ENCODE assay signal across 13 mouse cellular contexts in genomic region chr4:129823216-129823810, GRCm38 (mm10). TPM values are rescaled to one million over a fixed set of nuclear protein-coding genes. Genes with fewer than 3 reads are reported as not detected.
DNase-seq lines count a peak whose midpoint lies in the region; ATAC-seq and TF ChIP-seq lines count a peak whose summit lies in the region.
"Had no signal": no experiment of that assay in that cellular context is flagged by ENCODE, and none has a peak within 500 bp of the region (broad histone marks: within the 10 kb centered on the region; RNA-seq: fewer than 3 reads in every experiment).

No protein-coding gene starts in this region.

- peaks cover 19 to 70% of the 10 kb centered on the region in 2 experiments for H3K4me1 ChIP-seq in heart, embryonic 14.5 days (ENCODE audit: control insufficient read depth in 2 of 2, insufficient read depth in 2 of 2, low read length in 2 of 2)
- H3K4me1 ChIP-seq in stomach, embryonic 14.5 days (ENCODE audit: control insufficient read depth, insufficient read depth, low read length), result peaks cover 34% of the 10 kb centered on the region
- peaks cover 9% of the 10 kb centered on the region for H3K4me1 ChIP-seq in stomach, postnatal 0 days (replicated peaks; ENCODE audit: control insufficient read depth, insufficient read depth)
- peaks cover 48% of the 10 kb centered on the region for H3K4me1 ChIP-seq in limb, embryonic 12.5 days (replicated peaks)
- H3K4me1 ChIP-seq in stomach, embryonic 16.5 days (ENCODE audit: control insufficient read depth, insufficient read depth, low read length), result peaks cover 44% of the 10 kb centered on the region
- peaks cover 18% of the 10 kb centered on the region for H3K4me1 ChIP-seq in midbrain, embryonic 11.5 days (ENCODE audit: control insufficient read depth, insufficient read depth, low read length)

- H3K9me3 ChIP-seq in heart, embryonic 14.5 days (ENCODE audit: control insufficient read depth, low read length), result no peaks in the 10 kb centered on the region
- H3K9me3 ChIP-seq in stomach, embryonic 14.5 days (ENCODE audit: control insufficient read depth, low read depth, low read length), result no peaks in the 10 kb centered on the region
- H3K9me3 ChIP-seq in stomach, postnatal 0 days (ENCODE audit: control insufficient read depth, low read length), result no peaks in the 10 kb centered on the region
- no peaks in the 10 kb centered on the region for H3K9me3 ChIP-seq in limb, embryonic 12.5 days
- no peaks in the 10 kb centered on the region for H3K9me3 ChIP-seq in stomach, embryonic 16.5 days (replicated peaks; ENCODE audit: control insufficient read depth, low read length)
- H3K9me3 ChIP-seq in midbrain, embryonic 11.5 days (ENCODE audit: control insufficient read depth, low read length), result no peaks in the 10 kb centered on the region
- H3K9me3 ChIP-seq: forebrain, embryonic 12.5 days; hindbrain, embryonic 15.5 days had no signal

- H3K4me2 ChIP-seq in heart, embryonic 14.5 days (ENCODE audit: low read length), result peak overlapping the region; percentile 84
- H3K4me2 ChIP-seq in stomach, embryonic 14.5 days (replicated peaks; ENCODE audit: low read depth, low read length), result 0 out of 2 replicates have a peak overlapping the region, but pooled peaks have one; percentile 10
- no peak overlapping the region for H3K4me2 ChIP-seq in stomach, postnatal 0 days (replicated peaks; ENCODE audit: low read depth)
- H3K4me2 ChIP-seq in limb, embryonic 12.5 days, result peak overlapping the region; percentile 58; the same call in 1 of the 2 replicates
- peak overlapping the region; percentile 63 for H3K4me2 ChIP-seq in stomach, embryonic 16.5 days (ENCODE audit: low read depth, low read length)
- no peak overlapping the region for H3K4me2 ChIP-seq in midbrain, embryonic 11.5 days

- ATAC-seq in heart, embryonic 14.5 days (ENCODE audit: insufficient number of reproducible peaks, insufficient read depth, low FRiP score, low read depth), result no peak
- no peak for ATAC-seq in stomach, embryonic 14.5 days (ENCODE audit: insufficient number of reproducible peaks, insufficient read depth, low FRiP score, low read depth)
- ATAC-seq in stomach, postnatal 0 days (ENCODE audit: low FRiP score, low TSS enrichment), result no peak
- ATAC-seq in limb, embryonic 12.5 days (ENCODE audit: insufficient number of reproducible peaks, insufficient read depth, low FRiP score, low TSS enrichment, low read depth), result no peak
- ATAC-seq in stomach, embryonic 16.5 days (ENCODE audit: insufficient read depth, low FRiP score), result no peak
- ATAC-seq in midbrain, embryonic 11.5 days (ENCODE audit: low FRiP score), result no peak
- ATAC-seq: activated CD4-positive, CD25-positive, alpha-beta regulatory T cell, adult 4 months had no signal

- H3K9ac ChIP-seq in heart, embryonic 14.5 days (ENCODE audit: low read length), result no peak overlapping the region
- no peak overlapping the region for H3K9ac ChIP-seq in stomach, embryonic 14.5 days (replicated peaks; ENCODE audit: low read depth, low read length)
- H3K9ac ChIP-seq in stomach, postnatal 0 days (ENCODE audit: low read length), result no peak overlapping the region
- no peak overlapping the region for H3K9ac ChIP-seq in limb, embryonic 12.5 days (replicated peaks)
- no peak overlapping the region for H3K9ac ChIP-seq in stomach, embryonic 16.5 days (ENCODE audit: low read length)
- H3K9ac ChIP-seq in midbrain, embryonic 11.5 days (ENCODE audit: low read length), result no peak overlapping the region
- H3K9ac ChIP-seq: hindbrain, embryonic 15.5 days had no signal

- no peak overlapping the region for H3K27ac ChIP-seq in heart, embryonic 14.5 days (replicated peaks in 1 of 2; ENCODE audit: control insufficient read depth in 1 of 2, insufficient read depth in 1 of 2, low read depth in 2 of 2, low read length in 2 of 2)
- H3K27ac ChIP-seq in stomach, embryonic 14.5 days (ENCODE audit: low read length), result 0 out of 2 replicates have a peak overlapping the region, but pooled peaks have one; percentile 6
- no peak overlapping the region; the same call in 1 of the 2 replicates for H3K27ac ChIP-seq in stomach, postnatal 0 days (replicated peaks)
- H3K27ac ChIP-seq in limb, embryonic 12.5 days, result no peak overlapping the region
- H3K27ac ChIP-seq in stomach, embryonic 16.5 days (ENCODE audit: low read length), result peak overlapping the region; percentile 27
- no peak overlapping the region for H3K27ac ChIP-seq in midbrain, embryonic 11.5 days (ENCODE audit: low read depth, low read length)
- H3K27ac ChIP-seq: forebrain, embryonic 12.5 days; hindbrain, embryonic 15.5 days; layer of hippocampus, adult 2 months had no signal

- H3K4me3 ChIP-seq in heart, embryonic 14.5 days (ENCODE audit: control insufficient read depth in 1 of 2, insufficient read depth in 1 of 2, low read depth in 1 of 2, low read length in 2 of 2), result no peak overlapping the region
- no peak overlapping the region for H3K4me3 ChIP-seq in stomach, embryonic 14.5 days (ENCODE audit: low read depth, low read length)
- no peak overlapping the region for H3K4me3 ChIP-seq in stomach, postnatal 0 days (ENCODE audit: low read depth, low read length)
- no peak overlapping the region for H3K4me3 ChIP-seq in limb, embryonic 12.5 days (replicated peaks)
- no peak overlapping the region for H3K4me3 ChIP-seq in stomach, embryonic 16.5 days (replicated peaks; ENCODE audit: low read length)
- H3K4me3 ChIP-seq in midbrain, embryonic 11.5 days (ENCODE audit: low read depth, low read length), result no peak overlapping the region
- H3K4me3 ChIP-seq: forebrain, embryonic 12.5 days; hindbrain, embryonic 15.5 days; layer of hippocampus, adult 2 months had no signal

- no peak for DNase-seq in heart, adult 18-20 months
- no peak for DNase-seq in stomach, postnatal 0 days (ENCODE audit: low spot score)
- no peak for DNase-seq in adrenal gland, adult 2 months
- DNase-seq in midbrain, embryonic 11.5 days (ENCODE audit: low spot score, missing footprints), result no peak
- DNase-seq: gastrocnemius, postnatal 25 days had no signal

- no peaks in the 10 kb centered on the region for H3K36me3 ChIP-seq in heart, embryonic 14.5 days (ENCODE audit: control insufficient read depth, insufficient read depth, low read length)
- H3K36me3 ChIP-seq in stomach, embryonic 14.5 days (ENCODE audit: control insufficient read depth, insufficient read depth, low read length), result no peaks in the 10 kb centered on the region
- H3K36me3 ChIP-seq in stomach, postnatal 0 days (ENCODE audit: control insufficient read depth, insufficient read depth, low read length), result no peaks in the 10 kb centered on the region
- no peaks in the 10 kb centered on the region for H3K36me3 ChIP-seq in limb, embryonic 12.5 days
- H3K36me3 ChIP-seq in stomach, embryonic 16.5 days (ENCODE audit: control insufficient read depth, insufficient read depth, low read length), result no peaks in the 10 kb centered on the region
- no peaks in the 10 kb centered on the region for H3K36me3 ChIP-seq in midbrain, embryonic 11.5 days (ENCODE audit: control insufficient read depth, insufficient read depth, low read length)
- H3K36me3 ChIP-seq: forebrain, embryonic 12.5 days; hindbrain, embryonic 15.5 days had no signal

- no peaks in the 10 kb centered on the region for H3K27me3 ChIP-seq in heart, embryonic 14.5 days (ENCODE audit: control insufficient read depth, insufficient read depth, low read length)
- H3K27me3 ChIP-seq in stomach, embryonic 14.5 days (ENCODE audit: control insufficient read depth, insufficient read depth, low read length), result no peaks in the 10 kb centered on the region
- no peaks in the 10 kb centered on the region for H3K27me3 ChIP-seq in stomach, postnatal 0 days (ENCODE audit: control insufficient read depth, insufficient read depth, low read length)
- no peaks in the 10 kb centered on the region for H3K27me3 ChIP-seq in limb, embryonic 12.5 days
- H3K27me3 ChIP-seq in stomach, embryonic 16.5 days (ENCODE audit: control insufficient read depth, insufficient read depth, low read length), result no peaks in the 10 kb centered on the region
- no peaks in the 10 kb centered on the region for H3K27me3 ChIP-seq in midbrain, embryonic 11.5 days (ENCODE audit: control insufficient read depth, insufficient read depth, low read length)
- H3K27me3 ChIP-seq: forebrain, embryonic 12.5 days; hindbrain, embryonic 15.5 days had no signal

- TF ChIP-seq EP300 in stomach, postnatal 0 days (optimal IDR thresholded peaks at IDR 0.05), result no peak

- TF ChIP-seq CTCF in stomach, postnatal 0 days (IDR thresholded peaks at IDR 0.05; ENCODE audit: low read depth), result no peak

- WGBS in heart, embryonic 14.5 days, result 52% methylated on average over 4 of the region's 4 CpGs
- WGBS in stomach, embryonic 14.5 days, result 69% methylated on average over 4 of the region's 4 CpGs
- 37% methylated on average over 4 of the region's 4 CpGs for WGBS in stomach, postnatal 0 days
- 77% methylated on average over 4 of the region's 4 CpGs for WGBS in limb, embryonic 12.5 days
- WGBS in stomach, embryonic 16.5 days, result 51% methylated on average over 4 of the region's 4 CpGs
- WGBS in midbrain, embryonic 11.5 days, result 90% methylated on average over 4 of the region's 4 CpGs

RNA-seq across cellular contexts. Expression of gene Ptp4a2, which starts 12.3 kb away (rescaled TPM):
- 350 and 362 TPM in 2 replicates for polyA plus RNA-seq in heart, embryonic 14.5 days (2014; fragmentation: Nextera tagmentation; extraction: Ambion mirVana)
- 100 to 1,000 TPM; 202 to 222 TPM for total RNA-seq in heart, adult 18-20 months (2021)
- 252 and 294 TPM in 2 replicates for polyA plus RNA-seq in stomach, embryonic 14.5 days (2014; fragmentation: Nextera tagmentation; extraction: Ambion mirVana)
- polyA plus RNA-seq in stomach, postnatal 0 days (2015; fragmentation: Nextera tagmentation; extraction: Ambion mirVana), result 270 and 275 TPM in 2 replicates
- 327 and 335 TPM in 2 replicates for polyA plus RNA-seq in limb, embryonic 12.5 days (2016; fragmentation: Nextera tagmentation; extraction: Ambion mirVana)
- 277 and 329 TPM in 2 replicates for polyA plus RNA-seq in stomach, embryonic 16.5 days (2015; fragmentation: Nextera tagmentation; extraction: Ambion mirVana)
- 100 to 1,000 TPM; 378 to 409 TPM for total RNA-seq in adrenal gland, adult 2 months (2021)
- 41.0 and 48.2 TPM in 2 replicates for polyA plus RNA-seq in adrenal gland, adult 2 months (2012; rRNA removed)
- polyA plus RNA-seq in midbrain, embryonic 11.5 days (2014; fragmentation: Nextera tagmentation; extraction: Ambion mirVana), result 368 TPM in 2 replicates

Comparison
In these comparisons a context has a peak if more than half of its experiments do, and no peak if none do; other contexts are left out.
1. H3K27ac ChIP-seq: peak in stomach, embryonic 14.5 days (single experiment) and stomach, embryonic 16.5 days (single experiment); none in heart, embryonic 14.5 days (0 of 2), stomach, postnatal 0 days (single experiment), limb, embryonic 12.5 days (single experiment) and midbrain, embryonic 11.5 days (single experiment).
2. H3K4me2 ChIP-seq: peak in heart, embryonic 14.5 days (single experiment), stomach, embryonic 14.5 days (single experiment), limb, embryonic 12.5 days (single experiment) and stomach, embryonic 16.5 days (single experiment); none in stomach, postnatal 0 days (single experiment) and midbrain, embryonic 11.5 days (single experiment).